In genomic region chr10:76771086-76771485, GRCm38 (mm10) we compare ENCODE assay signal across 19 mouse cellular contexts. TPM values are rescaled to one million over a fixed set of nuclear protein-coding genes. Genes with fewer than 3 reads are reported as not detected.
"Had no signal": no experiment of that assay in that cellular context is flagged by ENCODE, and none has a peak within 500 bp of the region (broad histone marks: within the 10 kb centered on the region; RNA-seq: fewer than 3 reads in every experiment).

No protein-coding gene starts in this region.

- H3K9me3 ChIP-seq: kidney, embryonic 15.5 days; limb, embryonic 12.5 days; liver, embryonic 13.5 days; lung, embryonic 15.5 days; midbrain, embryonic 15.5 days; neural tube, embryonic 12.5 days had no signal

- H3K27me3 ChIP-seq: kidney, embryonic 15.5 days; limb, embryonic 12.5 days; liver, embryonic 13.5 days; lung, embryonic 15.5 days; midbrain, embryonic 15.5 days; neural tube, embryonic 12.5 days had no signal

- DNase-seq: kidney, postnatal 25 days; layer of hippocampus, adult 9-11 months; layer of hippocampus, postnatal 36 days; liver; liver, embryonic 13.5 days; liver, postnatal 0 days; lung, postnatal 14 days; spleen, adult 18-20 months; thymus, adult 18-20 months had no signal

- H3K27ac ChIP-seq: kidney, embryonic 15.5 days; limb, embryonic 12.5 days; liver, embryonic 13.5 days; lung, embryonic 15.5 days; macrophage; midbrain, embryonic 15.5 days; neural tube, embryonic 12.5 days had no signal

- H3K4me2 ChIP-seq: kidney, embryonic 15.5 days; limb, embryonic 12.5 days; liver, embryonic 13.5 days; lung, embryonic 15.5 days; midbrain, embryonic 11.5 days; midbrain, embryonic 15.5 days; neural tube, embryonic 12.5 days had no signal

- H3K4me1 ChIP-seq: kidney, embryonic 15.5 days; limb, embryonic 12.5 days; liver, embryonic 13.5 days; lung, embryonic 15.5 days; megakaryocyte, embryonic 14.5 days; midbrain, embryonic 15.5 days; neural tube, embryonic 12.5 days had no signal

- ATAC-seq: liver, postnatal 0 days; midbrain, embryonic 15.5 days had no signal

- H3K4me3 ChIP-seq: kidney, embryonic 15.5 days; limb, embryonic 12.5 days; liver, embryonic 13.5 days; lung, embryonic 15.5 days; megakaryocyte, embryonic 14.5 days; midbrain, embryonic 15.5 days; neural tube, embryonic 12.5 days had no signal

- H3K9ac ChIP-seq: kidney, embryonic 15.5 days; limb, embryonic 12.5 days; liver, embryonic 13.5 days; liver, postnatal 0 days; lung, embryonic 15.5 days; midbrain, embryonic 15.5 days; neural tube, embryonic 12.5 days had no signal

- H3K36me3 ChIP-seq: limb, embryonic 12.5 days; liver, embryonic 13.5 days; lung, embryonic 15.5 days; midbrain, embryonic 15.5 days had no signal

RNA-seq across cellular contexts. Expression of gene Col6a1, which starts 45.1 kb away (rescaled TPM):
- total RNA-seq: monocyte, adult 5-6 weeks; neutrophil, adult 5-6 weeks had no signal
